Mouse (Mus musculus) embryonic facial prominence, embryonic 15.5 days (tissue): ENCODE measurements around the gene Pdia5. TPM values are rescaled to one million over a fixed set of nuclear protein-coding genes. Genes with fewer than 3 reads are reported as not detected.

Experiments
- ATAC-seq: fragments of 200-750 bp; cut with Nextera tagmentation; 2 replicates; pipeline ENCODE4 v1.8.0; 2017; ENCODE audit warnings: low read depth, moderate TSS enrichment; ENCODE audit not compliant: insufficient number of reproducible peaks, low FRiP score, low TSS enrichment
- H3K27ac ChIP-seq: fragments of 300-500 bp; sonication (generic); replicated peaks from 2 replicates; pipeline ENCODE4 v1.5.1; 2015; ENCODE audit warnings: mild to moderate bottlenecking, inconsistent platforms
- H3K27me3 ChIP-seq: fragments of 300-500 bp; sonication (generic); 2 replicates; pipeline ENCODE4 v1.6.1; 2015; ENCODE audit warnings: inconsistent platforms
- H3K36me3 ChIP-seq: fragments of 300-500 bp; sonication (generic); 2 replicates; pipeline ENCODE4 v1.6.1; 2015; ENCODE audit warnings: mild to moderate bottlenecking, inconsistent platforms
- H3K4me1 ChIP-seq: fragments of 300-500 bp; sonication (generic); 2 replicates; pipeline ENCODE4 v1.6.1; 2015; ENCODE audit warnings: inconsistent platforms
- H3K4me2 ChIP-seq: fragments of 300-500 bp; sonication (generic); replicated peaks from 2 replicates; pipeline ENCODE4 v1.6.1; 2015; ENCODE audit warnings: mild to moderate bottlenecking, inconsistent platforms
- H3K4me3 ChIP-seq: fragments of 300-500 bp; sonication (generic); replicated peaks from 2 replicates; pipeline ENCODE4 v1.5.1; 2015; ENCODE audit warnings: mild to moderate bottlenecking, inconsistent platforms
- H3K9ac ChIP-seq: fragments of 300-500 bp; sonication (generic); 2 replicates; pipeline ENCODE4 v1.6.1; 2015; ENCODE audit warnings: inconsistent platforms
- H3K9me3 ChIP-seq: fragments of 300-500 bp; sonication (generic); replicated peaks from 2 replicates; pipeline ENCODE4 v1.6.1; 2016; ENCODE audit warnings: inconsistent platforms
- WGBS: fragments of 180-500 bp; shearing (Covaris S2); methylation state at CpG from one replicate; pipeline ENCODE4 v1.1.7; 2015; 5-methylcytosine and 5-hydroxymethylcytosine counted together
- polyA plus RNA-seq: library from polyadenylated mRNA; unstranded; fragments of >200 nt; fragmentation: Nextera tagmentation; extraction: Ambion mirVana; gene quantifications from 2 replicates; pipeline ENCODE4 v1.2.1, GENCODE M21; 2015

The Pdia5 gene
- 44.2 and 47.5 TPM in 2 replicates for polyA plus RNA-seq

GRCm38 (mm10) chr16:35490231-35491070 is at the start of gene Pdia5:
Gene Pdia5, minus strand, starts transcription at chr16:35490873.
- under 1% methylated on average over 66 of the region's 66 CpGs for WGBS
- H3K4me3 ChIP-seq, result peak within 1 kb of the TSS; percentile 64

GRCm38 (mm10) chr16:35539041-35539440 is 48.4 kb upstream of the Pdia5 start:
- H3K4me1 ChIP-seq, result peaks cover 31% of the 10 kb centered on the region
- peaks cover 65% of the 10 kb centered on the region for H3K27me3 ChIP-seq
- H3K36me3 ChIP-seq, result no peaks in the 10 kb centered on the region
- 46% methylated on average over 10 of the region's 10 CpGs for WGBS
- H3K9ac ChIP-seq, result no peak overlapping the region
- no peak overlapping the region for H3K4me3 ChIP-seq
- H3K9me3 ChIP-seq, result no peaks in the 10 kb centered on the region
- ATAC-seq, result no peak
- no peak overlapping the region for H3K27ac ChIP-seq
- no peak overlapping the region for H3K4me2 ChIP-seq

More at GRCm38 (mm10) chr16:35490231-35491070, at the start of gene Pdia5:
- Histone ChIP-seq H3K4me1 (peaks cover 28% of the 10 kb centered on the region), H3K36me3 (no peaks in the 10 kb centered on the region), H3K27me3 (no peaks in the 10 kb centered on the region), H3K9me3 (no peaks in the 10 kb centered on the region), H3K4me2 (peak within 1 kb of the TSS; percentile 96), H3K27ac (no peak within 1 kb of the TSS), H3K9ac (peak within 1 kb of the TSS; percentile 47)
- ATAC-seq, result peak; percentile 91

GRCm38 (mm10) chr16:35537651-35538050 is 47.0 kb upstream of the Pdia5 start:
- no peak overlapping the region for H3K27ac ChIP-seq
- H3K27me3 ChIP-seq, result peaks cover 53% of the 10 kb centered on the region
- no peak overlapping the region for H3K4me2 ChIP-seq
- H3K4me3 ChIP-seq, result no peak overlapping the region
- H3K9me3 ChIP-seq, result no peaks in the 10 kb centered on the region
- ATAC-seq, result no peak
- no peaks in the 10 kb centered on the region for H3K36me3 ChIP-seq
- no peak overlapping the region for H3K9ac ChIP-seq
- peaks cover 30% of the 10 kb centered on the region for H3K4me1 ChIP-seq
- 65% methylated on average over 8 of the region's 8 CpGs for WGBS

- no peaks in the 10 kb centered on the region for H3K36me3 ChIP-seq
- WGBS, result 67% methylated on average over 3 of the region's 3 CpGs
These were observed 44.0 kb upstream of the Pdia5 start for GRCm38 (mm10) chr16:35534630-35535029.

GRCm38 (mm10) chr16:35524200-35524599 is 33.5 kb upstream of the Pdia5 start:
- Histone ChIP-seq H3K9me3 (no peaks in the 10 kb centered on the region), H3K36me3 (no peaks in the 10 kb centered on the region), H3K4me3 (no peak overlapping the region), H3K4me2 (no peak overlapping the region), H3K27me3 (no peaks in the 10 kb centered on the region), H3K4me1 (no peaks in the 10 kb centered on the region), H3K27ac (no peak overlapping the region), H3K9ac (no peak overlapping the region)
- WGBS, result 52% methylated on average over 4 of the region's 4 CpGs
- no peak for ATAC-seq

More at GRCm38 (mm10) chr16:35534630-35535029, 44.0 kb upstream of the Pdia5 start:
- Histone ChIP-seq H3K4me1 (peaks cover 1% of the 10 kb centered on the region; the same call in 1 of the 2 replicates), H3K4me3 (no peak overlapping the region), H3K4me2 (no peak overlapping the region), H3K27me3 (peaks cover 30% of the 10 kb centered on the region), H3K9me3 (no peaks in the 10 kb centered on the region), H3K9ac (no peak overlapping the region), H3K27ac (no peak overlapping the region)
- no peak for ATAC-seq

- no peak overlapping the region for H3K27ac ChIP-seq
- H3K4me2 ChIP-seq, result no peak overlapping the region
- no peaks in the 10 kb centered on the region for H3K4me1 ChIP-seq
- no peak overlapping the region for H3K9ac ChIP-seq
- WGBS, result 49% methylated on average over 7 of the region's 7 CpGs
- H3K27me3 ChIP-seq, result no peaks in the 10 kb centered on the region
- no peaks in the 10 kb centered on the region for H3K36me3 ChIP-seq
- no peaks in the 10 kb centered on the region for H3K9me3 ChIP-seq
- ATAC-seq, result no peak
- H3K4me3 ChIP-seq, result no peak overlapping the region
These were observed 28.6 kb upstream of the Pdia5 start for GRCm38 (mm10) chr16:35519245-35519644.

- ATAC-seq, result no peak
- H3K9me3 ChIP-seq, result no peaks in the 10 kb centered on the region
- H3K4me3 ChIP-seq, result no peak overlapping the region
- no peaks in the 10 kb centered on the region for H3K27me3 ChIP-seq
- no peaks in the 10 kb centered on the region for H3K4me1 ChIP-seq
- H3K9ac ChIP-seq, result no peak overlapping the region
- H3K36me3 ChIP-seq, result no peaks in the 10 kb centered on the region
- H3K4me2 ChIP-seq, result no peak overlapping the region
- WGBS, result 59% methylated on average over 23 of the region's 23 CpGs
- H3K27ac ChIP-seq, result no peak overlapping the region
These were observed 27.6 kb upstream of the Pdia5 start for GRCm38 (mm10) chr16:35517976-35518951.

GRCm38 (mm10) chr16:35515977-35516612 is 25.4 kb upstream of the Pdia5 start:
- H3K4me1 ChIP-seq, result no peaks in the 10 kb centered on the region
- H3K4me2 ChIP-seq, result no peak overlapping the region
- no peaks in the 10 kb centered on the region for H3K36me3 ChIP-seq
- WGBS, result 65% methylated on average over 21 of the region's 21 CpGs
- no peaks in the 10 kb centered on the region for H3K27me3 ChIP-seq
- no peak for ATAC-seq
- H3K27ac ChIP-seq, result no peak overlapping the region
- no peak overlapping the region for H3K9ac ChIP-seq
- H3K9me3 ChIP-seq, result no peaks in the 10 kb centered on the region
- no peak overlapping the region for H3K4me3 ChIP-seq

GRCm38 (mm10) chr16:35509331-35510070 is 18.8 kb upstream of the Pdia5 start:
- no peak overlapping the region for H3K4me2 ChIP-seq
- no peak overlapping the region for H3K4me3 ChIP-seq
- H3K27ac ChIP-seq, result no peak overlapping the region
- H3K4me1 ChIP-seq, result no peaks in the 10 kb centered on the region
- H3K27me3 ChIP-seq, result no peaks in the 10 kb centered on the region
- H3K36me3 ChIP-seq, result no peaks in the 10 kb centered on the region
- H3K9me3 ChIP-seq, result no peaks in the 10 kb centered on the region
- WGBS, result 44% methylated on average over 11 of the region's 11 CpGs
- no peak overlapping the region for H3K9ac ChIP-seq
- no peak for ATAC-seq

- WGBS, result 80% methylated on average over 6 of the region's 6 CpGs
- Histone ChIP-seq H3K9me3 (no peaks in the 10 kb centered on the region), H3K4me3 (no peak overlapping the region), H3K4me2 (no peak overlapping the region), H3K9ac (no peak overlapping the region), H3K36me3 (no peaks in the 10 kb centered on the region), H3K4me1 (no peaks in the 10 kb centered on the region), H3K27me3 (no peaks in the 10 kb centered on the region), H3K27ac (no peak overlapping the region)
- no peak for ATAC-seq
These were observed 17.9 kb upstream of the Pdia5 start for GRCm38 (mm10) chr16:35508581-35508980.
